Mouse (Mus musculus) midbrain, embryonic 15.5 days (tissue): ENCODE results near the gene Gm4756. TPM values are rescaled to one million over a fixed set of nuclear protein-coding genes. Genes with fewer than 3 reads are reported as not detected.
"Not testable (repeated sequence)": the region's sequence is repeated elsewhere in the genome, so short reads cannot be mapped to it uniquely, and the experiment has no call there.

Source experiments
- ATAC-seq: fragments of 200-750 bp; cut with Nextera tagmentation; replicated peaks from 2 replicates; pipeline ENCODE4 v1.8.0; 2017; ENCODE audit warnings: moderate TSS enrichment
- H3K27ac ChIP-seq: fragments of 300-500 bp; sonication (generic); 2 replicates; pipeline ENCODE4 v1.5.1; 2015; ENCODE audit warnings: mild to moderate bottlenecking, inconsistent platforms
- H3K27me3 ChIP-seq: fragments of 300-500 bp; sonication (generic); replicated peaks from 2 replicates; pipeline ENCODE4 v1.6.1; 2015; ENCODE audit warnings: inconsistent platforms
- H3K36me3 ChIP-seq: fragments of 300-500 bp; sonication (generic); replicated peaks from 2 replicates; pipeline ENCODE4 v1.6.1; 2015; ENCODE audit warnings: inconsistent platforms
- H3K4me1 ChIP-seq: fragments of 300-500 bp; sonication (generic); 2 replicates; pipeline ENCODE4 v1.6.1; 2015; ENCODE audit warnings: inconsistent platforms
- H3K4me2 ChIP-seq: fragments of 300-500 bp; sonication (generic); 2 replicates; pipeline ENCODE4 v1.6.1; 2015; ENCODE audit warnings: inconsistent platforms, mild to moderate bottlenecking, moderate library complexity
- H3K4me3 ChIP-seq: fragments of 300-500 bp; sonication (generic); 2 replicates; pipeline ENCODE4 v1.5.1; 2015; ENCODE audit warnings: mild to moderate bottlenecking, inconsistent platforms
- H3K9ac ChIP-seq: fragments of 300-500 bp; sonication (generic); 2 replicates; pipeline ENCODE4 v1.6.1; 2015; ENCODE audit warnings: mild to moderate bottlenecking, inconsistent platforms
- H3K9me3 ChIP-seq: fragments of 300-500 bp; sonication (generic); 2 replicates; pipeline ENCODE4 v1.6.1; 2016; ENCODE audit warnings: inconsistent platforms
- WGBS: fragments of 180-500 bp; shearing (Covaris S2); methylation state at CpG from one replicate; pipeline ENCODE4 v1.1.7; 2015; ENCODE audit warnings: mixed read lengths; 5-methylcytosine and 5-hydroxymethylcytosine counted together
- polyA plus RNA-seq: library from polyadenylated mRNA; unstranded; fragments of >200 nt; fragmentation: Nextera tagmentation; extraction: Ambion mirVana; gene quantifications from 2 replicates; pipeline ENCODE4 v1.2.1, GENCODE M21; 2015

Gm4756 gene
- polyA plus RNA-seq, result not detected in 2 replicates

DNA sequence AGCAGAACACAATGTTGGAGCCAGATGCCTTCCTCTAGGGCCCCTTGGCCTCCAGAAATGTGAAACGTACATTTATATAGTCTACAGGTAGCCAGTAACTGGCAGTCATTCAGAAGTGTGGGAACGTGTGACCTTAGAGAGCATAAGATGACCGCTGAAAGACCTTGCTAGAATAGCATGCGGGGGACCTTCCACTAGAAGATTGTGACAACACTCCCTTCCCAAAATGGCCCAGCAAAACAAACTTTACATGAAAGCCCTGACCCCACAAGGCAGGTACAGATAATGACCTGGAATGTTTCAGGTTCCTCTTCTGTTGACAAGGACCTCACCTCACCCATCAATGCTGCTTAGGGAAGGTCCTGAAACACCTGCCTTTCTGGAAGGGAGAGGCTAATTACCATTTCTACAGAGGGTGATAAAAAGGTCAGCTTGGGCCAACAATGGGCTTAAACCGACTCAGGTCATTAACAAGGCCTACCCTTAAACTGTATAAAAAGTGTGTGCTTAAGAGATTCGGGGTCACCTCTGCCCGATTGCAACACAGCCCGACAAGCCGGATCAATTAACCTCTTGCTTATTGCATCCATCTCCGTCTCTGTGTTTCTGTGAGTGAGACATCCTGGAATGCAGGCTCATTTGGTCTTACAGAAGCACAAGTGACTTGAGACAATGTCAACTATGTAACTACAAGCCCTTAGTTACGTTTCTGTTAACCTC lies at the start of gene Gm4756:
Gene Gm4756 (minus strand): TSS at position 51 of the 720 bp plus-strand sequence.
- no peak within 1 kb of the TSS for H3K4me2 ChIP-seq
- WGBS, result 82% methylated on average over 11 of the region's 11 CpGs

DNA sequence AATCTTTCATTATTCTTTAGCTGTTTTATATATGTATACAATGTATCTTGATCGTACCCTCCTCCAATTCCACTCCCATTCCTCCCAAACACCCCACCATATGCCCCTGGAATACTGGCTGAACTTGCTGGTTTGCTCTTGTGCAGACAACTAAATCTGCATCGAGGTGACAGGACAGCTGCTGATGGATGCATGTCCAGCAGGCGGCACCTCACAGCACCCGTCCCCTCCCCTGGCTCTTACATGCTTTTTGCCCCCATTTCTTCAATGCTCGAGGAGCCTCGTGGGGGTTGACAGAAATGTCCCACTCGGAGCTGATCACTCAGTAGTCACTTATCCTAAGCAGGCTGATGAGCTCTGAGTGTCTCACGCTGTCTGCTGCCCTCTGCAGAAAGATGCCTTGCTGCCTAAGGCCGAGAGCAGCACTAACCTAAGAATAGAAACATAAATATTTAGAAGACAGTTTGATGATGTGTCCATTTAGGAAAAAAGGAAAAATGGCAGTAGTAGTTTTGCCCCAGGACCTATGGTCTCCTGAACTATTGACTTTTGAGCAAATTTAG lies 45.5 kb upstream of the Gm4756 start:
- no peak overlapping the region for H3K27ac ChIP-seq
- 50% methylated on average over 9 of the region's 9 CpGs for WGBS
- H3K36me3 ChIP-seq, result no peaks in the 10 kb centered on the region
- H3K4me1 ChIP-seq, result no peaks in the 10 kb centered on the region
- no peak for ATAC-seq
- no peaks in the 10 kb centered on the region for H3K27me3 ChIP-seq
- no peak overlapping the region for H3K9ac ChIP-seq
- H3K4me2 ChIP-seq, result no peak overlapping the region
- no peaks in the 10 kb centered on the region for H3K9me3 ChIP-seq
- no peak overlapping the region for H3K4me3 ChIP-seq

More for the DNA sequence above, at the start of gene Gm4756:
- ATAC-seq, result no peak
- Histone ChIP-seq H3K27me3 (no peaks in the 10 kb centered on the region), H3K9ac (no peak within 1 kb of the TSS), H3K36me3 (no peaks in the 10 kb centered on the region), H3K27ac (no peak within 1 kb of the TSS), H3K4me1 (no peaks in the 10 kb centered on the region), H3K9me3 (no peaks in the 10 kb centered on the region), H3K4me3 (no peak within 1 kb of the TSS)

DNA sequence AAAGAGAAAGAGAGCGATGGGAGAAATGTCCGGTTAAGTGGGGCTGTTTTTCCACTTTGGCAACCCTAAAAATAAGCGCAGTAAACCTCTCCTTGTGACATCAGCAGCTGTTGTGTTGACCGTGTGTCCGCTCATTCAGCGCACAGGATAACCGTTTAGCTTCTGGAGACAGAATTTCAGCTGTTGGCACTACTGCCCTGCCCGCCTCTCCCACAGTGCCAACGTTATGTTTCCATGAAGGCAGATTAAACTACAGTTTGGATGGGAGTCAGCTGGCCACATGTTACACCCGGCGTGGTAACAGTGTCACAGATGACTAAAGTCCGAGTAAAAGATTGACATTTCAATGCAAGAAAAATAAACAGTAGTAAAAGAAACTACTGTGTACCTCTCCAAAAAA lies 45.0 kb upstream of the Gm4756 start:
- H3K4me2 ChIP-seq, result no peak overlapping the region
- ATAC-seq, result no peak
- no peak overlapping the region for H3K27ac ChIP-seq
- no peaks in the 10 kb centered on the region for H3K36me3 ChIP-seq
- no peaks in the 10 kb centered on the region for H3K27me3 ChIP-seq
- no peak overlapping the region for H3K4me3 ChIP-seq
- WGBS, result 84% methylated on average over 12 of the region's 12 CpGs
- no peak overlapping the region for H3K9ac ChIP-seq
- no peaks in the 10 kb centered on the region for H3K9me3 ChIP-seq
- H3K4me1 ChIP-seq, result no peaks in the 10 kb centered on the region

DNA sequence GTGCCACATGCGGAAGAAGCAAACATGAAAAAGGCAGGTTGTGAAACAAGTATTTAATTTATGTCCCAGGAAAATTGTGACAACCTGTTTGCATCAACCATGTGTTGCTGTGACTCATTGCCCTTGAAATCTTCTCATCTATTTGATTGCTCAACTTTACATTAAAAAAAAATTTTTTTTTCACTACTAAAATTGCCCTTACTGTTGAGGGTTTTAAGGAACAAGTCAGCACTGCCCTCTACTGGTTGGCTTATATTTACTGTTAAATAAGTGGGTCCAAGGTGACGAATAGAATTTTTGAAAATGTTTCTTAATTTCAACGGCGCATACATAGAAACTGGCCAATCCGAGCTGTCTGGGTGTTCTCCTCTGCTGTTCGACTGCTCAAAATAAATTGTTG lies 44.4 kb upstream of the Gm4756 start:
- Histone ChIP-seq H3K27ac (no peak overlapping the region), H3K4me2 (no peak overlapping the region), H3K27me3 (no peaks in the 10 kb centered on the region), H3K9ac (no peak overlapping the region), H3K4me3 (no peak overlapping the region), H3K4me1 (no peaks in the 10 kb centered on the region), H3K9me3 (no peaks in the 10 kb centered on the region), H3K36me3 (no peaks in the 10 kb centered on the region)
- ATAC-seq, result no peak
- WGBS, result 49% methylated on average over 6 of the region's 6 CpGs

DNA sequence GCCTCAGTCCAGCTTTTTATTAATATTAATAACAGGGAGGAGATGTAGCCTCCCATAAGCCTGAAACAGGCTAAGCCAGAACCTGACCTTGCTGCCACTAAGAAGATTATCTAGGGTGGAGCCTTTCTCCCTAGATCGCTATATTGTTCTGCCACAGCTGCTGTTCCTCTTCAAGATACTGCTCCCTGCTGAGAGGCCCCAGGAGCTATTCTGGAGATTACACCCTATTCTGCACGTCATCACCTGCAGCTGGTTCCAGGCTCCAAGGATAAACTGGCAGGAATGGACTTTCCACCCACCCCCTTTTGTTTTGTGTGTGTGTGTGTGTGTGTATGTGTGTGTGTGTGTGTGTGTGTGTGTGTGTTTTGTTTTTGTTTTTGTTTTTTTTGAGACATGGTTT lies 38.8 kb upstream of the Gm4756 start:
- H3K4me3 ChIP-seq, ATAC-seq, H3K9ac ChIP-seq, H3K4me1 ChIP-seq, H3K4me2 ChIP-seq, H3K9me3 ChIP-seq, H3K36me3 ChIP-seq, H3K27me3 ChIP-seq, H3K27ac ChIP-seq: not testable (repeated sequence)
- 14% methylated on average over 2 of the region's 2 CpGs for WGBS

DNA sequence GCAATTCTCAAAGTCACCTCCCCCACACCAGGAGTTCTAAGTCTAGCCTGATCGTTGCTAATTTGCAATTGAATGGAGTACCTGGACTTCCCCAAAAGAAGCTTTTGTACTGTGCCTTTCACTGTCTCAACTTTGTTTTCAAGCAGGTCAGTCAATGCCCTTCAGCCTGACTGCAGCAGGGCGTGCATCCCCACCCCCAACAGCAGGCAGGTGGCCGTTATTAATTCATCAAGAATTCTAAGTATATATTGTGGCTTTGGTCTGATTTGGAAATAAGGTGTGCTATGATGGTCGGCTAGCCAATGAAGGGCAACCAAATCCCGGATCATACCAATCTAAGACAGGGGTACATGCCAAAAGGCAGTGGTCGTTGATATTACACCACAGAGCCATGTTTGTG lies 38.3 kb upstream of the Gm4756 start:
- not testable (repeated sequence) for H3K27me3 ChIP-seq, H3K27ac ChIP-seq, H3K9me3 ChIP-seq, H3K9ac ChIP-seq, H3K36me3 ChIP-seq, ATAC-seq, H3K4me3 ChIP-seq, H3K4me1 ChIP-seq, H3K4me2 ChIP-seq
- 9% methylated on average over 6 of the region's 6 CpGs for WGBS

DNA sequence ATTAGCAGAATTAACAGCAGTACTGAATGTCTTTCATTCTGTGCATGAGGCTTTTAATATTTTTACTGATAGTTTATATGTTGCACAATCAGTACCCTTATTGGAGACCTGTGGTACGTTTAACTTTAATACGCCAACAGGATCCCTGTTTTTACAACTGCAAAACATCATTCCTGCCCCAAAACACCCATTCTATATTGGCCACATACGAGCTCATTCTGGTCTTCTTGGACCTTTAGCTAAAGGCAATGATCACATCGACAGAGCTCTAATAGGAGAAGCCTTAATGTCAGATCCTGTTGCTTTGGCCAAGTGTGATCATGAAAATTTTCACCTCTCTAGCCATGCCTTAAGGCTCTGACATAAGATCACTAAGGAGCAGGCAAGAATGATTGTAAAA lies 37.1 kb upstream of the Gm4756 start:
- 81% methylated on average over 4 of the region's 4 CpGs for WGBS
- H3K4me1 ChIP-seq, H3K27ac ChIP-seq, H3K36me3 ChIP-seq, ATAC-seq, H3K4me3 ChIP-seq, H3K27me3 ChIP-seq, H3K9ac ChIP-seq, H3K4me2 ChIP-seq, H3K9me3 ChIP-seq: not testable (repeated sequence)

DNA sequence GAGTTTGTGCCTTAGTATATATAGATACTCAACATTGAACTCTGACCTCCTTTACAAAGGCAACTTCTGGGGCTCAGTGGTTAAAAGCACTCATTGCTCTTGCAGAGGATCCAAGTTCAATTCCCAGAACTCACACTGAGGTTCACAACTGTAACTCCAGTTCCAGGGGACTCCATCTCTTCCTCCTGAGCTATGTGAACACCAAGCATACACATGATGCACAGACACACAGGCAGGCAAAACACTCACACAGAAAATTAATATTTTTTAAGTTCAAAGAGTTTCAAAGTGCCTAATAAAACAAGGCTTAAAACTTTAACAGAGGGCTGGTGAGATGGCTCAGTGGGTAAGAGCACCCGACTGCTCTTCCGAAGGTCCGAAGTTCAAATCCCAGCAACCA lies 34.2 kb upstream of the Gm4756 start:
- Histone ChIP-seq H3K27me3 (no peaks in the 10 kb centered on the region), H3K9me3 (no peaks in the 10 kb centered on the region), H3K4me3 (no peak overlapping the region), H3K4me2 (no peak overlapping the region), H3K36me3 (no peaks in the 10 kb centered on the region), H3K4me1 (no peaks in the 10 kb centered on the region), H3K9ac (no peak overlapping the region), H3K27ac (no peak overlapping the region)
- no peak for ATAC-seq
- WGBS, result 100% methylated on average over 3 of the region's 3 CpGs

DNA sequence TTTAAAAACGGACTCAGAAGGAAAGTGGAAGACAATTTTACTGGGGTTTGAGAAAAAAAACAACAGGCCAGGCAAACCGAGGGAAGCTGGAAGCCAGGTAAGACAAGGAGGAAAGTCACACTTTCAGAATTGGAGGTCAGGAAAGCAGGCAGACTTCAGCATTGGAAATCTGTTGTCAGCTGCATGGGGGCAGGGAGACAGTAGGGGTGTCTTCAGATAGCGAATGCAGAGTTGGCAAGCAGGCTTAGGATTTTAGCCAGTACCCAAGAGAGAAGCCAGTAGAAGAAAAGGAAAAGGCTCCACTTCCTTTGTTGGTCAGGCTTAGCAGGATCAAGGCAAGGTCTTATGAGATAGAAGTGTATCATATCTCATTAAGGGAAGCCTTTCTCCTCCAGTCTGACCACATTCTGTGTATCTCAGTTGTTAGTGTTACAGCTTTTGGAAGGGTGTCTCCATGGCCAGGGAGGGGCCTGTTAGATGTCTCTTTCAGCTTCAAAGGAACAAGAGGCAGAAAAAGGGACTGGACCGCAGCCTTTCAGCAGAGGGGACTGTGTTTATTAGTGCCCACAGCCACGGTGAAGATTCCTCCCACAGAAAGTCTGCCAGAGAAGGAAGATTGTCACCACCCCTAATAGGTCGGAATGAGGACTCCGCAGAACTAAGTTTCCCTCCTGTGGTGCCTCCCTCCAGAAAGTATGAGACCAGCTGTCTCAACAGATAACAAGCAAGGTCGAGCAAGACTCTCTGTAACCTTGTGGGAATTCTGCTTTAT lies 33.2 kb upstream of the Gm4756 start:
- 50% methylated on average over 8 of the region's 8 CpGs for WGBS
- Histone ChIP-seq H3K4me1 (no peaks in the 10 kb centered on the region), H3K4me2 (no peak overlapping the region), H3K4me3 (no peak overlapping the region), H3K36me3 (no peaks in the 10 kb centered on the region), H3K9me3 (no peaks in the 10 kb centered on the region), H3K27me3 (no peaks in the 10 kb centered on the region), H3K9ac (no peak overlapping the region), H3K27ac (no peak overlapping the region)
- ATAC-seq, result no peak

DNA sequence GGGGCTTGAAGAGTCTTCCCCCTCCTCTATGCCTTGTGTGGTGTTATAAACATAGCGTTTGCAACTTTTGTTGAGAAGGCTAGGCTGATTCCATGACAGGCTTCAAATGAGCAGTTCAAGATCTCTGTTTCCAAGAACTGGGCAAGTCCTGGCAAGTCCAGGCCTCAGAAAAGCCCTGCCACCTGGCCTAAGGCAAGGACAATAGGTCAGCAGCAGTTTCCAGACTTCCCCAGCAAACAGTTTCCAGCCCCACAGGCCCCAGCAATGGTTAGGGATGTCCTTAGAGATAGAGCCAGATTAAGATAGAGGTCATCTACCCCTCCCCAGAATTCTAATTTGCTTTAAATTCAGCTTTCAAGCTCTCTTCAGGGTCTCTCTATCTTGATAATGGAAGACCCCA lies 32.5 kb upstream of the Gm4756 start:
- no peaks in the 10 kb centered on the region for H3K4me1 ChIP-seq
- no peak overlapping the region for H3K4me3 ChIP-seq
- no peak overlapping the region for H3K4me2 ChIP-seq
- H3K9ac ChIP-seq, result no peak overlapping the region
- no peaks in the 10 kb centered on the region for H3K36me3 ChIP-seq
- H3K27me3 ChIP-seq, result no peaks in the 10 kb centered on the region
- H3K27ac ChIP-seq, result no peak overlapping the region
- WGBS, result 96% methylated on average over 1 of the region's 1 CpGs
- H3K9me3 ChIP-seq, result no peaks in the 10 kb centered on the region
- no peak for ATAC-seq

DNA sequence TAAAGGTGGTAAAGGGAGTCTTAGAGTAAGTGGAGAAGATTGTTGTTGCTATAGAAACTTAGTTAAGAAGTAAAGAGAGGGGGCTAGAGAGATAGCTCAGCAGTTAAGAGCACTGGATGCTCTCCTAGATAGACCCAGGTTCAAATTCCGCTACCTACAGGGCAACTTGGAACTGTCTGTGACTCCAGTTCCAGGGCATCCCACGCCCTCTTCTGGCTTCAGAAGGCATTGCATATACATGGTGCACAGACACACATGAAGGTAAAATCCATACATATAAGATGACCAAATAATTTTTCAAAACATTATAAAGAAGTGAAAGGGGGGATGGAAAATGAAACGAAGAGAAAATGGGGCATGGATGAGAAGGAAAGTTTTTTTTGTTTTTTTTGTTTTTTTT lies 30.2 kb upstream of the Gm4756 start:
- H3K36me3 ChIP-seq, result no peaks in the 10 kb centered on the region
- H3K9me3 ChIP-seq, result no peaks in the 10 kb centered on the region
- WGBS, result 78% methylated on average over 3 of the region's 3 CpGs
- H3K4me1 ChIP-seq, result no peaks in the 10 kb centered on the region
- H3K27ac ChIP-seq, result no peak overlapping the region
- H3K9ac ChIP-seq, result no peak overlapping the region
- H3K4me3 ChIP-seq, result no peak overlapping the region
- ATAC-seq, result no peak
- no peak overlapping the region for H3K4me2 ChIP-seq
- no peaks in the 10 kb centered on the region for H3K27me3 ChIP-seq

DNA sequence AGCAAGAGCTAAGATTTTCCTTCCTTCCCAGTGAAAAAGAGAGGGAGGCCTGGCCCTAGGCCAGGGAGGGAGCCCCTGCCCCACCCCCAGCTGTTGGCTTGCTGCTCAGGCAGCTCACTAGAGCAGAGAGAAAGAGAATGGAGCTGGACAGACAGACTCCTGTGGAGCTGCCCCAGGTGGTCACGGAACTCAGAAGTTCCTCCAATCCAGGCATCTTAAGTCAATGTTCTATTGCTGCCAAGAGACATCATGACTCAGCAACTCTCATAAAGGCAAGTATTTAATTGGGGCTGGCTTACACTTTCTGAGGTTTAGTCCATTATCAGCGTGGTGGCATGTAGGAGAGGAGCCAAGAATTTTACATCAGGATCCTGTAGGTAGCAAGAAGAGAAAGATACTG lies 25.4 kb upstream of the Gm4756 start:
- Histone ChIP-seq H3K27ac (no peak overlapping the region), H3K27me3 (no peaks in the 10 kb centered on the region), H3K4me2 (no peak overlapping the region), H3K4me3 (no peak overlapping the region), H3K9me3 (no peaks in the 10 kb centered on the region), H3K36me3 (no peaks in the 10 kb centered on the region), H3K9ac (no peak overlapping the region), H3K4me1 (no peaks in the 10 kb centered on the region)
- ATAC-seq, result no peak
- WGBS, result 61% methylated on average over 2 of the region's 2 CpGs
